Mouse (Mus musculus) frontal cortex, adult 2 months (tissue): ENCODE measurements around the gene Zfp607b. TPM values are rescaled to one million over a fixed set of nuclear protein-coding genes. Genes with fewer than 3 reads are reported as not detected.

Source experiments
- DNase-seq, 2 experiments: peaks; one replicate each; pipeline ENCODE4 v3.0.0; 2022; ENCODE audit warnings: low spot score in 1 of 2; ENCODE audit errors: extremely low spot score in 1 of 2
- polyA plus RNA-seq: library from polyadenylated mRNA; depleted of rRNA; stranded (reverse); fragments of >200 nt; gene quantifications from 2 replicates; pipeline ENCODE4 v1.2.3, GENCODE M21; 2012; rRNA removed

The Zfp607b gene
- polyA plus RNA-seq = 7.2 and 8.2 TPM in 2 replicates

DNA sequence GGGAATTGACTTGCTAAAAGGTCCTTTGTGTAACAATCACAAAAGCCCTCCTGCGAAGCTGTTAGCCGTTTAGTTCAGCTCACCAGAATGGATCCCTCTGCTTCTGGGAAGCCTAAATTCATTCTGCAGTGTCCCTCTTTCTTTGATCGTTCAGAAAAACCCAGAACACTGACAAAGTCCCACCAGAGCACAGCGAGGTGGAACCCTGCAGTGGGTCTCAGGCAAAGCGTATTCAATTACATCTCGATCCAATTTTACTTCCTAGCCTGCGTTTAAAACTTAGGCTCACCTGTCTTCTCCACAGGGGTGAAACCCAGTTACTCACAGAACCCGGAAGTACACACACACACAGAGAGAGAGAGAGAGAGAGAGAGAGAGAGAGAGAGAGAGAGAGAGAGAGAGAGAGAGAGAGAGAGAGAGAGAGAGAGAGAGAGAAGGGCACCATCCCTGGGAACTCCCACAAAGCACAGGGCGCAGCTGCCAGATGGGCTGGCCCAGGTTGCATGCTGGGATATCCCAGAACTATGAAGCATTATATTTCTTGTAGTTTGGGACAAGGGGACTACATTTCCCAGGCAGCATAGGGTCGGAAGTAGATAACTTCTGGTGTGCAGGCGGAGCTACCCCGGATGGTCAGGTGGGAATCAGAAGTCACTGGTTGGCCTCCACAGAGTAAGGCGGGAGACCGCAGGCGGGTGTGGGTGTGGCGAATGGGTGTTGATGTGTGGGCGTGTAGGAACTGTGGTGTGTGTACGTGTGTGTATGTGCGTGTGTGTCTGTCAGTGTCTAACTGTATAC is at the start of gene Zfp607b:
Gene Zfp607b, plus strand, starts transcription at position 526 of the 798 bp plus-strand sequence.
- peak; percentile 97 for DNase-seq

DNA sequence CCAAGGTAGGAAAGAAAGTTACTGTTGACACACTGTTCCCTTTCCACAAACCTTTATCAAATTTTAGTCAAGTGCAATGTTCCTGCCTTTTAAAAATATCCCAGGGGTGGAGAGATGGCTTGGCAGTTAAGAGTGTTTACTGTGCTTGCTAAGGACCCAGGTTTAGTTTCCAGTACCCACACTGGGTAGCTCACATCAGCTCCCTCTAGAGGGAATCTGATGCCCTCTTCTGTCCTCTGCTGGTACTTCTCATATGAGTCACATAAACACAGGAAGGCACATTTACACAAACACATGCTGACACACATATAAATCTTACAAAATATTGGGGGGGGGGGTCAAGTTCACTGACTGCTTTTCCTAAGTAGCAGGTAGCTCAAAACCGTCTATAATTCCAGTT is 44.7 kb upstream of the Zfp607b start:
- DNase-seq = no peak

DNA sequence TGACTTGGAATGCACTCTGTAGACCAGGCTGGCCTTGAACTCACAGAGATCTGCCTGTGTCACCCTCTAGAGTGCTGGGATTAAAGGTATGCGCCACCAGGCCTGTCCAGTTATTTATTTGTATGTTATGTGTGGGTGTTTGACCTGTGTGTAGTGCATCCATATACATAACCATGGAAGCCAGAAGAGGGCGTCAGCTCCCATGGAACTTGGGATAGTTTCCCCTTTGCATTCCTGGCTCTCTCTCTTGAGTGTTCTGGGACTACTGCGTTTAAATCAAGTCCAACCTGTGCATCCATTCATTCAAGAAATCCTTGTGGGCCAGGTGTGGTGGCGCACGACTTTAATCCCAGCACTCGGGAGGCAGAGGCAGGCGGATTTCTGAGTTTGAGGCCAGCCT is 42.6 kb upstream of the Zfp607b start:
- DNase-seq = no peak

DNA sequence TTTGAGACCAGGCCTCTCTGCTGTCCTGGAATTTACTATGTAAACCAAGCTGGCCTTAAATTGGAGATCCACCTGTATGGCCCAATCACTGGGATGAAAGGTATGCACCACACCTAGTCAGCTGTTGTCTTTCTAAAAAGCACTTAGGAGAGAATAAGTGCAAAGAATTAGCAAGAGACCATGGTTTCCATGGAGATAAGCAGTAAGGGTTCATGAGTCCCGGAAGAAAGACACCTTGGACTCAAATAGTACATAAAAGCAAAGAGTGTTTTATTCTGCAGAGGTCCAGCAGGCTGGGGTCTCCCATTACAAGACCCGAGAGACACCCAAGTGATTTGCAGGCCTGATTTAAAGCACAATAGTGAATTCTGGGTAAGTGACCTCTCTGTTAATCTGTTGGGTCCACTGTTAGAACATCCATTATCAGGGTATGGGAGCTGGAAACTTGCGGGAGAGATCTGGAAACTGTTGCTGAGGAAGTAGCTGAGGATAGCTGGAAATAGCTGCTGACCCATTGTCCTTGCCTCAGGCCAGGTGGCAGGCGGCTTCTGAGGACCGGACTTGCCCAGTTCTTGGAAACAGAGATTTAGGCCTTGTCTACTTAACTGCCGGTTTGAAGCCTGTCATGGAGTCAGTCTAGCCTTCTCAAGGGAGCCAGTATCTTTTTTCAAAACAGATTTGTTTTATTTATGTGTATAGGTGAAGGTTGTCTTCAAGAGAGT is 41.7 kb upstream of the Zfp607b start:
- no peak for DNase-seq

DNA sequence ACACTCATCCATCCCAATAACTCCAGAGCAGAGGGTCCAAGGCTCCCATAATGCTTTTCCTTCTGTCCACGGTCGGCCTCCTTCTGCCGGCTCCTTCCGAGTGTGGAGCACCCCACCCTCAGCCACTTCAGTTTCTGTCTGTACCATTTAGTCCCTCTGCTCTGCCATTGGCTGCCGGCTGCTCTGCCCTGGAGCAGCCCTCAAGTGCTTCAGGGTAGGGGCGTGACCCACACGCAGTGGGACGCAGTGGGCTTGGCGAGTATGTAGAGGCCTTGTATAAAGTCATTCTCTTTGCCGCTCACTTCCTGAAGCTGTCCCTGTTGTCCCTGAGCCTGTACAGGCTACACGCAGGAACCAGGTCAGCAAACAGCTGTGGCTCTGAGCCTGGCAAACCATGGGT is 39.4 kb upstream of the Zfp607b start:
- DNase-seq = no peak

DNA sequence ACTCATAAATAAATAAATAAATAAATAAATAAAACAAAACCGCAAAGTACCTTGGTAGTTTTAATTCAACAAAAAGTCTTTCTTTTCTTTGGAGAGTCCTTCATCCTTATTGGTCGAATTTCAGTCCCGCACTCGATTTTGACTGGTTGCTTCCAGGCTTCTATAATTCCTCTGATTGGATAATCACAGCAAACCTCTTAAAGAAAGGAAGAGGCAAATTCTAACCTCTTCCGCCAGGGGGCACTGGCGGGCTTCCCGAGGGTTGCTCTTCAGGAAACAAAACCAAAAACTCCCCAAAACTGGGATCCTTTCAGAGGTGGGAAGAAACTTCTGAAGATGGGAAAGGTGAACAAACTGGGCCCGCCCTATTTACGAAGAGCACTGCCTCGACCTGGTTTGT is 38.2 kb upstream of the Zfp607b start:
- DNase-seq = peak; percentile 70 to 89

DNA sequence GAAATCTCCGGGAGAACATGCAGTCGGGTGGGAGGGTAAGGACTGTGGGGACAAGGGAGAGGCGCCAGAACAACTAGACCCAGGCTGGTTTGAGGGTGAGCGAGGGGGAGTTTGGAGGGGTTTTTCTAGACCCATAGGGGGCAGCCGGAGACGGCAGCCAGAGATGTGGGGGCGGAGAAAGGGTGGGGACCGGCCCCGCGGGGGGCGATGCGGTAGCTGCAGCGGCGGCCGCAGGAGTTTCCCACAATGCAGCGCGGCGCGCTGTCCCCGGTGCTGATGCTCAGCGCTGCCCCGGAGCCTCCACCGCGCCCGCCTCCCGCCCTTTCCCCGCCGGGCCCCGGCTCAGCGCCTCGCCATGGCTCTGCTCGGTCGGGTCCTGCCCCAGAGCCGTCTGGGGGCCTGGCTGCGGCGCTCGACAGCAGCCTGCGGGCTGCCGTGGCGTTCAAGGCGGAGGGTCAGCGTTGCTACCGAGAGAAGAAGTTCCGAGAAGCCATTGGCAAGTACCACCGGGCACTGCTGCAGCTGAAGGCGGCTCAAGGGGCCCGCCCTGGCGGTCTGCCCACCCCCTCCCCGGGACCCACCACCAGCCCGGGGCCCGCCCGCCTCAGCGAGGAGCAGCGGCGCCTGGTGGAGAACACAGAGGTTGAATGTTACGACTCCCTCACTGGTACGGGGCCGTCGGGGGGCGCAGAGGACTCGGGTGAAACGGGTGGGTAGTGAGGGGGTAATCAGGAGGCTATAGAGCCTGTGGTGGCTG is 35.3 kb upstream of the Zfp607b start, which contains the start of gene Ttc9b:
Gene Ttc9b, plus strand, starts transcription at position 235 of the 757 bp plus-strand sequence.
- peak; percentile 57 to 79 for DNase-seq

DNA sequence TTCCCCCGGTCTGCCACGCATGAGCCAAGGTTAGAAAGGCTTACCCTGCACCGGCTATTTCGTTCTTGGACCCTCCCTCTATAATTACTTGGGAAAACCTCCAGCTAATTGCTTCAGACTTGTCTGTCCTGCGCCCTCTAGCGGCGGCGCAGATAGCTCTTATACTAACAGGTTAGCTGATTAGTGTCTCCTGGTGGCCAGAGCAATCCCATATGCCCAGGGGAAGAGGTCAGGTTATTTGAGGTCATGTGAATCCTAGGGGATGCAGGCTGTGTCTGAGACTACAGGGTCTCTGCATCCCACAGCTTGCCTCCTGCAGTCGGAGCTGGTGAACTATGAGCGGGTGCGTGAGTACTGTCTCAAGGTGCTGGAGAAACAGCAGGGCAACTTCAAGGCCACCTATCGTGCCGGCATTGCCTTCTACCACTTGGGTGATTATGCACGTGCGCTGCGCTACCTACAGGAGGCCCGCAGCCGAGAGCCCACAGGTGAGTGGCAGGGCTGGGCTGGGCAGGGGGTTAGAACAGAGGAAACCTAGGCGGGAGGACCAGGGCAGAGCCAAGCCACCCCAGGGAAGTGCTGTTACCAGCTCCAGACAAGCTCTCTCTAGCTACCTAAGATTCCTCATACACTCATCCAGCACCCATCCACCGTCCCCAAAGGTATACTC is 34.4 kb upstream of the Zfp607b start:
- peak; percentile 62 to 80 for DNase-seq

DNA sequence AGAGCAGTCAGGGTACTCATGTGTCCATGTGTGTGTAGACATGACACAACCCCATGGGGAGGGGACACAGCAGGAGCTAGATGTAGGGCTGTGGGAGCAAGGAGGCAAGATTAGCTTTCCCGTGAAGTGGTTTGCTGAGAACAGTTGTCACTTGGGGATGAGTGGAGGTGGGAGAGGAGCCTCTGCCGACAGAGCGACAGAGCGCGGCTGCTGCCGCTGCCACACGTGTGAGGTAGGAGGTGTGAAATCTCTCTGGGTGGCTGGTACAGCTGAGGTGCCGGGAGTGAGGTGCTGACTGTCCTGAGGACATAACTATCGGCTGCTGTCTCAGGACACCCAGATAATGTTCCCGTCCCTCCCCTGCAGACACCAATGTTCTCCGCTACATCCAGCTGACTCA is 33.6 kb upstream of the Zfp607b start:
- DNase-seq = peak; percentile 67 to 71

DNA sequence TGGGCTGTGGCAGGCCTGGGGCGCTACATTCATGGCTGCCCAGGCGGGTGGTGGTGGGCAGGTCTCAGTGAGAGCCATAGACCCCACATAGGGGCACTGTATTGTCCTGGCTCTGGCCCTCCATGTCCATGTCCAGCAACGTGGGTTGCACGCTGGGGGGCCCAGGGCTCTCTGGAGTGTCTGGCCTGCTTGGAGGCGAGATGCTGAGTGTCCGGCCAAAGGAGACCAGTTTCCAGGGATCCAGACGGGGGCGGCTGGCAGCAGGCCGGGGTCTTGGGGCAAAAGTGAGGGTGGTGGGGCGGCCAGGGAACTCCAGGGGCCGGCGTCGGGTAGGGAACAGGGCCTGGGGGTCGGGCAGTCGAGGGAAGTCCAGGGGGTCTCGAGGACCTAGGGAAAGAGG is 32.5 kb upstream of the Zfp607b start:
- DNase-seq = no peak

DNA sequence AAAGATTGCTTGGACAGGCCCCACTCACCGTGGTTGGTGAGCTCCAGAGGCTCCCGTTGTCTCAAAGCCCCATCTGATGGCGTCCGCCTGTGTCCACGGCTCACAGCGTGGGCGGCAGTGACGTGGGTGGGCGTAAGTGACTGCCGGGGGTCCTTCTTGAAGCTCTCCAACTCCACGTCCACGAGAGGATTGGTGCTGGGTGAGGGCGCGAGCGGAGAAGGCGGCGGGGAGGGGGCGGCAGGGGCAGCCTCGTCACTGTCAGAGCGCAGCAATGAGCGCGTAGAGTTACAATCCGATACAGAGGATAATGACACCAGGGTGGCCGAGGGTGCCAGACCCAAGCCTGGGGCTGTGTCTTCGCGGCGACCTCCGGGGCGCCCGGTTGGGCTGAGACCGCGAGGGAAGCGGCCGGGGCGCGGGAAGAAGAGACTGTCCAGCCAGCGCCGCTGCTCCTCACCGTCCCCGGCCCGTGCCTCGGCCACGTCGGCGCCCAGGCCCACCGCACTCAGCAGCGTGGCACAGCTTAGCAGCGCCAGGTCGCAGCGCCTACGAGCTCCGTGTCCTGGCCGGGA is 31.2 kb upstream of the Zfp607b start:
- DNase-seq = no peak

DNA sequence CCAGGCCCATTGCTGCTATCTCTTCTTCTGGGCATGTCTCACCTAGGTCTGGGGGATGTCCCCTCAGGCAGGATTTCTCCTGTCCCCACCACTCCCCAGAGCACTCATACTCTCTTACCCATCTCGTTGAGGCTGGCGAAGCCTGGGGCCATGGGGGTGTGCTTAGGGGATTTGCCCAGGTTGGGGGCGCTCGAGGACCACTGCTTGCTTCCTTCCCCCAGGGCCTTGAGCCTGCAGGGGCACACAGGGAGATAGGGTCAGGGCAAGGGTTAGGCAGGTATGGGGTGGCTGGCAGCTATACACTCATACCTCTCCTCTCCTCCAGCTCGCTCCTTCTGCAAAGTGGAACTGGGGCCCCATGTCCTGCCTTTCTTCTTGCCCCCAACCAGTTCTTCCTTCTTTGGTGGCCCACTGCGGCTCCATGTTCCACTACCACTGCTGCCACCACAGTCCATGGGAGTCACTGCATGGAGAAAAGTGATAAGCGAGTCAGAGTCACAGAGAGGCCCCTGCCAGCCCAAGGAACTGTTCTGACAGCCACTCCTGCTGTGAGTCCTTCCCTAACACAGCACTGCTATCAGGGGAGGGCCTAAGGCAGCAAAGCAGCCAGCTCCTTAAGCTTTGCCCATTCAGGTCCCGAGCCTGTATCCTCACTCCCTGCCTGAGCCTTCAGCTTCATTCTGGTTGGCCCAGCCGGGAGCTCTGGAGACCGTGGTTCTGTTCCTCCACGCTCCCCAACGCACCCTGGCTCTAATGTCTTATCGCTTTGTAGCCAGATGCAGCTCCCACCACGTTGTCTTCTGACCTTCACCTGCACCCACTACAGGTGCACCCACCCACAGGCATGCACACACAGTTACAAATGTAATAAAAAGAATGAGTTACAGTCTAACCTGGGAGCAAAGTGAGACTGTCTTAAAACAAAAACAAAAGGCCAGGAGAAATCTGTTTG is 30.2 kb upstream of the Zfp607b start:
- no peak for DNase-seq

DNA sequence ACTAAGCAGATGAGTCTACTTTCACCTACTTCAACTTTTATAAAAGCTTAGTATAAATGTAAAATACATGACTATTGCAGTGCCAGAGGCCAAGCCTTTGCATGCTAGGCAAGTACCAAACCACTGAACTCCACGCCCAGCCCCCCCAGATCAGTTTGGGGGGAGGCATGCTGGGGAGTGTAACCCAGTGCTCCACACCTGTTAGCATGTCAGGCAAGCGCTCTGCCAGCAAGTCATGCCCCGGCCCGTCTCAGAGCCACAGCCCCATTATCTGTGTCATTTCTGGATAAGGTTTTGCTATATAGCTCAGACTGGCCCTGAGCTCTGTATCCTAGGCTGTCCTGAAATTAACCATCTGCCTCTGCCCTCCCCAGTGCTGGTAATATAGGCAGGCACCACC is 27.1 kb upstream of the Zfp607b start:
- DNase-seq = no peak

DNA sequence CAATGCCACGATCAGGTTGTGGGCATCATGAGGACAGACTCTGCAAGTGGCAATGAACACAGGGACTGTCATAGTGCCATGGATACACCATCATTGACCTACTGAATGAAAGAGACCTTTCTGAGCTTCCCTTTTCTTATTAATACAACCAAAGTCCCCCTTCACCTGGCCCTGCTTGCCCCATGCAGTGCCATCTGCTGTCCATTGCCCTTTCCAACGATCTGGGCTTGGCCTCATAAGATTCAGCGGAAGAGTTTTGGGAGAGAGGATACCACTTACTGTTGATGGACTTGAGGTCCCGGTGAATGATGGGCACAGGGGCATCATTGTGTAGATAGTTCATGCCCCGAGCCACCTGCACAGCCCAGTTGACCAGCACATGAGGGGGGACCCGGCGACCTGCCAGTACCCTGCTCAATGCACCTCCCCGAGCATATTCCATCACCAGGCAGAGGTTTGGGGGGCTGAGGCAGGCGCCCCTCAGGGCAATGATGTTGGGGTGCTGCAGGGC is 16.0 kb upstream of the Zfp607b start:
- no peak for DNase-seq

DNA sequence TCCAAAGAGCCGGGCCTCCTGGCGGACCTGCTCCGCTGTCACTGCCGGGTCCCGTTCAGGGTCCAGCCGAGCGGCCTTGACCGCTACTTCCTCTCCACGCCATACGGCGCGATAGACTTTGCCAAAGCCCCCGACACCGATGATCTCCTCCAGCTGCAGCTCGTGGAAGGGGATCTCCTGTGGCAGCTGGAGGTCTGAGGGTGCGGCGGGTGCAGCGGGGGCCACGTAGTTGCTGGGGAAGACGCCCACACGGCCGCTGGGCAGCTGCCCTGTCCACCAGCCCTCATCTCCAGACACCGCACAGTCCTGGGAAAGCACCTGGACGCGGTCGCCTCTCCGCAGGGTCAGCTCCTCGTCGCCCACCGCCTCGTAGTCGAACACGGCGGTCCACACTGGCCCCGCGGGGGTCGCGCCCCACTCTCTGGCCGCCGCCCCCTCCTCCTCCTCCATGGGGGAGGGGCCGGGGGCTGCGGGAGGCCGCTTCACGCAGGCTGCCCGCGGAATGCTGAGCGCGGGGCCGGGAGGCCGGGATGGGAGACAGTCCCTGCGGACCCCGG is 15.5 kb upstream of the Zfp607b start:
- DNase-seq = no peak

DNA sequence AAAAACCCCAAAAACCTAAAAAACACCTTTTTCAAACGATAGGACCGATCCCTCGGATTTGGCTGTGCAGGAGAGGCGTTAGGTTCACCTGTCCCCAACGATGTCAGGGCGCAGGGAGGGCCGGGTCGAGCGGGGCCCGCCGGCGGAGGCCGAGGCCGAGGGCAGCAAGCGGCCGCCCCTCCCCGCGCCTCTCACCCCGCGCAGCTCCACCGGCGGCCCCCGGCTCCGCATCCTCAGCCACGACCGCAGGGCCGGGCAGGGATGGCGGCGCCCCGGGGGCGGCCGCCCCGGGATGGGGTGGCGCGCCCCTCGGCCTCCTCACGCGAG is 15.0 kb upstream of the Zfp607b start:
- DNase-seq = no peak

DNA sequence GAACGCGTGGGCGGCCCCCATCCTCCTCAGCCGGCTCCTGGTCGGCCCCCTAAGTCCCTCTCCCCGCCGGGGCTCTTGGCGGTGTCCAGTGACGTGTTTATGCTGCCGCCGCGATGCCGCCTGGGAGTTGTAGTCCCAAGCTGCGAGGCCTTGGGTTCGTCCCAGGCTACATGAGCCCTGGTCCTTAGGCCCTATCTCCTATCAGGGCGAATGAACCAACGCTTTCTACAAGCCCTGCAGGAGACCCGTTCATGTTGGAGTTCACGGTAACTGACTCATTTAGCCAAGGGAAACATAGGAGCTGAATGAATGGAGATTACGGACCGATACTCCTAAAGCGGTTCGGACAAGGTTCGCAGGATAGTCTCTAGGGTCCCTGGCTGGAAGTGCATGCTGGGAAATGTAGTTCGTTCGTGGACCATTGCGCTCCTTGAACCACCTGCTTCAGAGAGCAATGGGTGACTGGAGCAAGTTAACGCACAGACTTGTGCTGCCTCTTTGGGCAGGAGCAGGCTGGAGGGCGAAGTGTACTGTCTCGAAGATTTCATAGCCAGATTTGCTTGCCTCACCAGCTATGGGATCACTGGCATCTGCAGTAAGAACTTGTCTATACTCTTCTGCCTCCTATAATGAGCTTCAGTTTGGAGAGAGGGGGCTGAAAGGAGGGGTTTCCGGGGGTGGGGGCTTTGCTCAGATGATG is 14.5 kb upstream of the Zfp607b start, which contains the start of gene Map3k10:
Gene Map3k10, minus strand, starts transcription at position 77 of the 700 bp plus-strand sequence.
- DNase-seq = peak; percentile 90 to 95

DNA sequence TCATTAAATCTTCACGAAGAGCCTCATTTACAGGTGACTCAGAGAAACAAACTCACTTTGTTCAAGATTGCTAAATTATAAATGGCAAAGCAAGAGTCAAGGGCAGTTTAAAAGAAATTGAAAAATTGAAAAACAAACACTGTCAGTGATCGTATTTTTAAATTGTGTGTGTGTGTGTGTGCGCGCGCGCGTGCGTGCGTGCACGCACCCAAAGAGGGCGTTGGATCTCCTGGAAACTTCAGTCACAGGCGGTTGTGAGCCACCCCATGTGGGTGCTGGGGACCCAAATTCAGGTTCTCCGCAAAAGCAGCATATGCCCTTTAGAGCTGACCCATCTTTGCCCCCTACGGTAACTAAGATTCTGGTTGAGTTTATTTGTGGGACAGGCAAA is 13.9 kb upstream of the Zfp607b start:
- DNase-seq = no peak
